Mouse (Mus musculus): Measurements from ENCODE around the gene Dido1. TPM values are rescaled to one million over a fixed set of nuclear protein-coding genes. Genes with fewer than 3 reads are reported as not detected.

Gene Dido1
- 34.1 and 36.0 TPM in 2 replicates for polyA plus RNA-seq (2014; fragmentation: Nextera tagmentation; extraction: Ambion mirVana)

DNA sequence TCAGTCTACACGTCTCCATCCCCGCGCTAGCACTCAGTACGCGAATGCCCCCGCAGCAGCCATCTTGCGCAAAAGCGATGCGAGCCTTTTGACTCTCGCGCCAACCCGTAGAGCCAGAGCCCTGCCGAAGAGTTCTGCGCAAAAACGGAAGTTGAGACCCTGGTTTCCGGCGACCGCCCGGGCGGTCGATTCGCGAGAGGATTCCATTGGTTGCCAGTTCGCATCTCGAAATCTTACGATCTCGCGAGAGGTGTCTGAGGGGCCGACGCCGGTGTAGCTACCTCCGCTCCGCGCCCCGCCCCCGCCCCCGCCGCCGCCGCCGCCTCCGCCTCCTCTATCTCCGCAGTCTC lies at the start of gene Dido1, which contains the start of gene Gid8:
Gene Dido1 (minus strand): TSS at position 77 of the 350 bp plus-strand sequence.
Gene Gid8 (plus strand): TSS at position 195 of the 350 bp plus-strand sequence.
- Histone ChIP-seq H3K4me3 (ENCODE audit: low read depth, low read length) (peak within 1 kb of the TSS; percentile 99), H3K9me3 (ENCODE audit: low read depth, low read length) (no peaks in the 10 kb centered on the region), H3K27me3 (ENCODE audit: insufficient read depth, low read length) (no peaks in the 10 kb centered on the region), H3K4me2 (peak within 1 kb of the TSS; percentile 86), H3K36me3 (ENCODE audit: insufficient read depth) (peaks cover 31% of the 10 kb centered on the region), H3K27ac (ENCODE audit: low read depth) (peak within 1 kb of the TSS; percentile 88), H3K4me1 (ENCODE audit: insufficient read depth) (peaks cover 12% of the 10 kb centered on the region; the same call in 1 of the 2 replicates), H3K9ac (peak within 1 kb of the TSS; percentile 99)
- WGBS: under 1% methylated on average over 43 of the region's 43 CpGs
- ATAC-seq (ENCODE audit: insufficient read depth) (peak; percentile 94), DNase-seq (peak; percentile 99)
- TF ChIP-seq CTCF (IDR thresholded peaks at IDR 0.05; ENCODE audit: low read depth): no peak

DNA sequence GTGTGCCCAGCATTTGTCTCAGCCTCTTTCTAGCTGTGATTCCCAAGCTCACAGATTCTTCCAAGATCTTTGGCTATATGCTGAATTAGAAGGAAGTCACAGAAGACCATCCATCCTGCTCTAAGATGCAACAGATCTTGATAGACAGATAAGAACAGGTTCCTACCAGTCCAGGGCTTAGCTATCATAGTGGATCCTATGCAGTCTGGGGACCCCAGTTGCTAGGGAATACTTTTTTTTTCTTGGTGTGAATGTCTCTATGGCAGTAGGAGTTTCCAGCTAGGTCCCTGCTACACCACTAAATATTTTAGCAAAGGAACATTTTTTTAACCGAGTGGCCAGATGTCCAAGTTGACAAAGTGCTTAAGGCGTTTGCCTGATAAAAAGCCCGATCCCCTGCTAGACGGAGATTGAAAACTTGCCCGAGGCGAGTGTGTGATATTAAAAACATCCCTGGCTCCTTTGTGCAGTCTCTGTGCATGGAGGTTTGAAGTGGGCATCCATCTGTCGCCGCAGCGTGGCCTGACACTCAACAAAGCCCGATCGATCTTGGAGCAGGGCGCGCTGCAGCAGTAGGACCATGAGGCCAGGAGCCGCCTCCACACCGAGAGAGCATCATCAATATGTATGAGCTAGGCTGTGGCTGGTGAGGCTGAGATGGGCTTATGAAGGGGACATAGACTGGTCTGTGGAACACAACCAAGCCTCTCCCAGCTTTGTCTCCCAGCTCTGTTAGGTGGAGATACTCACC lies 48.9 kb upstream of the Dido1 start:
- Histone ChIP-seq H3K27me3 (ENCODE audit: insufficient read depth, low read length) (no peaks in the 10 kb centered on the region), H3K4me3 (ENCODE audit: low read depth, low read length) (no peak overlapping the region), H3K4me1 (ENCODE audit: insufficient read depth) (no peaks in the 10 kb centered on the region), H3K9ac (no peak overlapping the region), H3K9me3 (ENCODE audit: low read depth, low read length) (no peaks in the 10 kb centered on the region), H3K4me2 (no peak overlapping the region), H3K27ac (ENCODE audit: low read depth) (no peak overlapping the region), H3K36me3 (ENCODE audit: insufficient read depth) (no peaks in the 10 kb centered on the region)
- DNase-seq (no peak), ATAC-seq (ENCODE audit: insufficient read depth) (no peak)
- no peak for TF ChIP-seq CTCF (IDR thresholded peaks at IDR 0.05; ENCODE audit: low read depth)
- 45% methylated on average over 15 of the region's 15 CpGs for WGBS

DNA sequence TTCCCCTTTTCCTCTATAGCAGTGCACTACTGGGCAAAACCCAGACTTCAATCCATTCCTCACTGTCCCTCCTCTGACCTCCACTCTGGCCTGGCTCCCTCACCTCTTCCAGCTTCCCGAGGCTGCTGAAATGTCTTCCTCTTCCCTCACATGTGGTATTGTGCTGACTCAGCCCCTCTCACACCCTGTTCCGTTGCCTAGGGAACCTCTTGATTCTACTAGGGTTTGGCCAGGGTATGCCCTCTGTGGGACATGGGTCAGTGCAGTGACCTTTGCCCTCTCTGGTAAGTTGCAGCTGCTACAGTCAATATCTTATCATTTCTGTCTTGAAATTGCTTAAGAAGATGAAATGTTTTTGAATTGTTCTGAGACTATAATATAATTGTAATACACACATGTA lies 47.0 kb upstream of the Dido1 start:
- no peak for DNase-seq
- Histone ChIP-seq H3K27me3 (ENCODE audit: insufficient read depth, low read length) (no peaks in the 10 kb centered on the region), H3K4me3 (ENCODE audit: low read depth, low read length) (no peak overlapping the region), H3K36me3 (ENCODE audit: insufficient read depth) (no peaks in the 10 kb centered on the region), H3K4me1 (ENCODE audit: insufficient read depth) (no peaks in the 10 kb centered on the region), H3K27ac (ENCODE audit: low read depth) (no peak overlapping the region), H3K4me2 (no peak overlapping the region), H3K9me3 (ENCODE audit: low read depth, low read length) (no peaks in the 10 kb centered on the region), H3K9ac (no peak overlapping the region)
- no peak for ATAC-seq (ENCODE audit: insufficient read depth)
- no peak for TF ChIP-seq CTCF (IDR thresholded peaks at IDR 0.05; ENCODE audit: low read depth)
- 26% methylated on average over 2 of the region's 2 CpGs for WGBS

DNA sequence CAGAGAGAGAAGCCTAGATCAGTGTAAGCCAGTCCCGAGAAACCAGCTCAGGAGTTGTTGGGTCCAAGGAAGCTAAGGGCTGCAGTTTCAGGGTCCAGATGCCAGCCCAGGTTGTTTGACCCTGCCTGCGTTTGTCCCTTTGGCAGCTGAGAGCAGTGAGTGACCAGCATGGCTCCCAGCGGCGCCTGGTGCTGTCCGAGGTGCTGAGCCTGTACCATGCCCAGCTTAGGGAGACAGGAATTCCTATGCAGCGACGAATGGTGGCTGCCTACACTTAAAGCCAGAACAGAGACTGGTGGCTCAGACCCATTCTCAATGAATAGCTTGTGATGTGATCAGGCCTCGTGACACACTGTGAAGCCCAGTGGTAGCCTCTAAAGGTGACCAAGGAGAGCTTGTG lies 46.1 kb upstream of the Dido1 start:
- ATAC-seq (ENCODE audit: insufficient read depth): no peak; the same call in 1 of the 2 replicates
- peak; percentile 89 for DNase-seq
- no peaks in the 10 kb centered on the region for H3K9me3 ChIP-seq (ENCODE audit: low read depth, low read length)
- H3K4me1 ChIP-seq (ENCODE audit: insufficient read depth): no peaks in the 10 kb centered on the region
- no peak for TF ChIP-seq CTCF (IDR thresholded peaks at IDR 0.05; ENCODE audit: low read depth)
- no peak overlapping the region for H3K4me2 ChIP-seq
- H3K4me3 ChIP-seq (ENCODE audit: low read depth, low read length): no peak overlapping the region
- H3K27me3 ChIP-seq (ENCODE audit: insufficient read depth, low read length): no peaks in the 10 kb centered on the region
- H3K36me3 ChIP-seq (ENCODE audit: insufficient read depth): no peaks in the 10 kb centered on the region
- 3% methylated on average over 8 of the region's 8 CpGs for WGBS
- H3K27ac ChIP-seq (ENCODE audit: low read depth): no peak overlapping the region
- H3K9ac ChIP-seq: no peak overlapping the region

DNA sequence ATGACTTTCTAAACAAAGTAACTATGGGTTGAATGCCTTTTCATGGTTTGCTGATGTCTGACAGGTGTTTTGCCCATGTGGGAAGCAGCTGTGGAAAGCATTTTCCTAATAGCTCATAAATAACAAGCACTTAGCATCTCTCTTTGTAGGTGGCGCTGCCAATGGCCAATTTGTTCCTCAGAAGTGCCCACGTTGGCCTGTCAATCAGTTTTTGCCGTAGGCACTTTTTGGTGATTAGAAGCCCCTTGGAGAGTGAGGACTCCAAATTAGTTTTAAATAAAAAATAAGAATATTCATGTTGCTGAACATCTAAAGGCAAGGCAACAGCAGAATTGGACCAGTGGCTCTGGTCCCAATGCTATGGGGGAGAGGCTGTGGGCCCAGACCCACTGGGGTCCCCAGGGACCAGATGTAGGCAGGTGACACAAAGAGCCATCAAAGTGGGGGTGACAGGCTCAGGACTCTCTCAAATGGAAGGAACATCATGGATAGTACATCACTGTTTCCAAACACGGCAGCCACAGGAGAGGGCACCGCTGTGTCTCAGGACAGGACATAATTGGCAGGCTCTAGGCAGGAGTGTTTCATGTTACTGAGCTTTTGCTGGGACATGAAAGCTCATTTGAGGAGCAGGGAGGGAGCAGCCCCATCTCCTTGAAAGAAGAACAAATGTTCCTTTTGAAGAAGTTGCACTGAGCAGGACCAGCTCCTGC lies 45.3 kb upstream of the Dido1 start:
- ATAC-seq (ENCODE audit: insufficient read depth) (no peak), DNase-seq (no peak)
- no peak overlapping the region for H3K4me3 ChIP-seq (ENCODE audit: low read depth, low read length)
- H3K9ac ChIP-seq: no peak overlapping the region
- no peak for TF ChIP-seq CTCF (IDR thresholded peaks at IDR 0.05; ENCODE audit: low read depth)
- no peaks in the 10 kb centered on the region for H3K4me1 ChIP-seq (ENCODE audit: insufficient read depth)
- no peak overlapping the region for H3K4me2 ChIP-seq
- H3K36me3 ChIP-seq (ENCODE audit: insufficient read depth): no peaks in the 10 kb centered on the region
- H3K27me3 ChIP-seq (ENCODE audit: insufficient read depth, low read length): no peaks in the 10 kb centered on the region
- WGBS: 77% methylated on average over 5 of the region's 5 CpGs
- H3K27ac ChIP-seq (ENCODE audit: low read depth): no peak overlapping the region
- H3K9me3 ChIP-seq (ENCODE audit: low read depth, low read length): no peaks in the 10 kb centered on the region

DNA sequence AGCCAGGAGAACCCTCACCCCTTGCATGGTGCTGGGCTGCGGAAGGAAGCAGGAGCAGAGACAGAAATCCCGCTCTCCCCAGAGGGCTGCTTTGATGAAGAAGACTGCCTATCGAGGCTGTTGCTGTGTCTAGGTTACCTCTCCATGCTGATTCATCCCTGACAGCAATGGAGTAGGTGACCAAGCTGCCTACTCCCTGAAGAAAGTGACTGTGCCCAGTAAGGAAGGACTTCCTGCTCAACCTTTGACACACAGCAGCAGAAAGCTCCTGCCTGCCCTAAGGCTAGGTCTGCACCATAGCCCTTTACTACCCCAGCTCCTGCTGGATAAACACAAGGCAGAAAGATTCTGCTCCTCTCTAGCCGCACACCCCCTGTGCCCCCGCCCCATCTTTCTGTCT lies 39.1 kb upstream of the Dido1 start:
- Histone ChIP-seq H3K4me2 (no peak overlapping the region), H3K27me3 (ENCODE audit: insufficient read depth, low read length) (no peaks in the 10 kb centered on the region), H3K36me3 (ENCODE audit: insufficient read depth) (no peaks in the 10 kb centered on the region), H3K9ac (no peak overlapping the region), H3K4me1 (ENCODE audit: insufficient read depth) (no peaks in the 10 kb centered on the region), H3K27ac (ENCODE audit: low read depth) (no peak overlapping the region), H3K9me3 (ENCODE audit: low read depth, low read length) (no peaks in the 10 kb centered on the region), H3K4me3 (ENCODE audit: low read depth, low read length) (no peak overlapping the region)
- ATAC-seq (ENCODE audit: insufficient read depth) (no peak), DNase-seq (no peak)
- 46% methylated on average over 5 of the region's 5 CpGs for WGBS
- TF ChIP-seq CTCF (IDR thresholded peaks at IDR 0.05; ENCODE audit: low read depth): no peak

DNA sequence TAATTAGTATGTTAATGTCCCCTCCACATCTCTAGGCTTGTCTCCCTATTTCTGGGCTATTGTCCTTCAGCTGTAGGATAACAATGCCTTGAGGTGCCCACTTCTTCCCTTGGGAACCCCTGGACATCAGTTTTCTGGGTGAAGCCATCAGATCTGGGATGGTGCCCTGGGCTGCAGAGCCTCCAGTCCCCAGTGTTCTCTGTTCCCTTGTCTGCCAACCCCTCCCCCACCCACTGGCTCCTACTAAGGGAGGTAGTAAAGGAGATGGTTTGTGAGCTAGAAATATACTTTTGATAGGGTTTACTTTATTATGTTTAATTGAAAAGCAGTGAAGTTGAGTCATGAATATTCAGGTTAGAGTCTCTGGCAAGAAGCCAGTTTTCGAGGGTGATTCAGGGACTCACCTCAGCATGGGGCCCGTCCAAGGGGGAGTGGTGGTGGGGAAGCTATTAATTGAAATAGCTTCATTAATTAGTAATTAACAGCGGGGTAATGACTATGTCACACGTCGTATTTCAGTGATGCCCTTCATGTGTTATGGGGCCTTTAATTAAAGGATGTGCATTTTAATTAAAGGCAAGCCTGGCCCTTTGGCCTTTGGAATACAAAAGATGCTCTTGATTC lies 36.9 kb upstream of the Dido1 start:
- DNase-seq (no peak), ATAC-seq (ENCODE audit: insufficient read depth) (no peak)
- Histone ChIP-seq H3K4me2 (no peak overlapping the region), H3K9ac (no peak overlapping the region), H3K9me3 (ENCODE audit: low read depth, low read length) (no peaks in the 10 kb centered on the region), H3K27ac (ENCODE audit: low read depth) (no peak overlapping the region), H3K36me3 (ENCODE audit: insufficient read depth) (no peaks in the 10 kb centered on the region), H3K4me1 (ENCODE audit: insufficient read depth) (no peaks in the 10 kb centered on the region), H3K4me3 (ENCODE audit: low read depth, low read length) (no peak overlapping the region), H3K27me3 (ENCODE audit: insufficient read depth, low read length) (no peaks in the 10 kb centered on the region)
- no peak for TF ChIP-seq CTCF (IDR thresholded peaks at IDR 0.05; ENCODE audit: low read depth)
- WGBS: 46% methylated on average over 5 of the region's 5 CpGs
